Mouse (Mus musculus): ENCODE measurements around the gene Olfr1197.

- TF ChIP-seq CTCF (IDR thresholded peaks at IDR 0.05; ENCODE audit: borderline replicate concordance, extremely low read depth, insufficient read depth, insufficient read length) (no peak), POLR2A (IDR thresholded peaks at IDR 0.05; ENCODE audit: borderline replicate concordance, extremely low read depth, insufficient read depth, insufficient read length, poor library complexity, severe bottlenecking) (no peak)
Observed at GRCm38 (mm10) chr2:88743379-88743778, 11.2 kb upstream of the Olfr1197 start.
